Mouse (Mus musculus): Measurements from ENCODE around the gene Psmd14. TPM values are rescaled to one million over a fixed set of nuclear protein-coding genes. Genes with fewer than 3 reads are reported as not detected.

Psmd14 gene
- polyA plus RNA-seq, 1 experiment from 2014 or later = 269 TPM

- peak overlapping the region; percentile 32 for H3K4me3 ChIP-seq (ENCODE audit: low read depth, low read length)
- under 1% methylated on average over 44 of the region's 50 CpGs for WGBS
- no peaks in the 10 kb centered on the region for H3K9me3 ChIP-seq (ENCODE audit: control insufficient read depth, low read length)
- DNase-seq (ENCODE audit: low spot score, missing footprints) (peak; percentile 96), ATAC-seq (ENCODE audit: low FRiP score) (peak; percentile 80)
- peaks cover 60% of the 10 kb centered on the region for H3K27me3 ChIP-seq (ENCODE audit: control insufficient read depth, insufficient read depth, low read length)
- no peaks in the 10 kb centered on the region for H3K36me3 ChIP-seq (ENCODE audit: control insufficient read depth, insufficient read depth, low read length)
- peak overlapping the region; percentile 59 for H3K9ac ChIP-seq (ENCODE audit: low read length)
- H3K4me1 ChIP-seq (ENCODE audit: control insufficient read depth, insufficient read depth, low read length) = peaks cover 9% of the 10 kb centered on the region
- peak overlapping the region; percentile 54 for H3K4me2 ChIP-seq
- H3K27ac ChIP-seq (ENCODE audit: low read depth, low read length) = no peak overlapping the region
Measured at GRCm38 (mm10) chr2:61814548-61815473, 103.3 kb downstream of the Psmd14 start.

GRCm38 (mm10) chr2:61815583-61816313 lies 104.3 kb downstream of the Psmd14 start:
- Histone ChIP-seq H3K27ac (ENCODE audit: low read depth, low read length) (peak overlapping the region; percentile 35; the same call in 1 of the 2 replicates), H3K27me3 (ENCODE audit: control insufficient read depth, insufficient read depth, low read length) (peaks cover 51% of the 10 kb centered on the region), H3K9me3 (ENCODE audit: control insufficient read depth, low read length) (no peaks in the 10 kb centered on the region), H3K4me2 (peak overlapping the region; percentile 54), H3K9ac (ENCODE audit: low read length) (peak overlapping the region; percentile 59), H3K4me1 (ENCODE audit: control insufficient read depth, insufficient read depth, low read length) (peaks cover 9% of the 10 kb centered on the region), H3K36me3 (ENCODE audit: control insufficient read depth, insufficient read depth, low read length) (no peaks in the 10 kb centered on the region), H3K4me3 (ENCODE audit: low read depth, low read length) (peak overlapping the region; percentile 32)
- ATAC-seq (ENCODE audit: low FRiP score) (peak; percentile 69), DNase-seq (ENCODE audit: low spot score, missing footprints) (peak; percentile 96)
- 3% methylated on average over 61 of the region's 66 CpGs for WGBS

- Histone ChIP-seq H3K9me3 (ENCODE audit: control insufficient read depth, low read length) (no peaks in the 10 kb centered on the region), H3K4me1 (ENCODE audit: control insufficient read depth, insufficient read depth, low read length) (peaks cover 2% of the 10 kb centered on the region; the same call in 1 of the 2 replicates), H3K27ac (ENCODE audit: low read depth, low read length) (no peak overlapping the region), H3K4me2 (no peak overlapping the region), H3K36me3 (ENCODE audit: control insufficient read depth, insufficient read depth, low read length) (no peaks in the 10 kb centered on the region), H3K27me3 (ENCODE audit: control insufficient read depth, insufficient read depth, low read length) (peaks cover 28% of the 10 kb centered on the region), H3K4me3 (ENCODE audit: low read depth, low read length) (no peak overlapping the region), H3K9ac (ENCODE audit: low read length) (no peak overlapping the region)
- ATAC-seq (ENCODE audit: low FRiP score) = no peak
- 91% methylated on average over 1 of the region's 1 CpGs for WGBS
- DNase-seq (ENCODE audit: low spot score, missing footprints) = peak; percentile 74
Measured at GRCm38 (mm10) chr2:61818197-61818596, 106.7 kb downstream of the Psmd14 start.

GRCm38 (mm10) chr2:61820203-61820602 lies 108.7 kb downstream of the Psmd14 start:
- Histone ChIP-seq H3K27ac (ENCODE audit: low read depth, low read length) (no peak overlapping the region), H3K9me3 (ENCODE audit: control insufficient read depth, low read length) (no peaks in the 10 kb centered on the region), H3K27me3 (ENCODE audit: control insufficient read depth, insufficient read depth, low read length) (peaks cover 9% of the 10 kb centered on the region; the same call in 1 of the 2 replicates), H3K4me3 (ENCODE audit: low read depth, low read length) (no peak overlapping the region), H3K9ac (ENCODE audit: low read length) (no peak overlapping the region), H3K36me3 (ENCODE audit: control insufficient read depth, insufficient read depth, low read length) (no peaks in the 10 kb centered on the region), H3K4me1 (ENCODE audit: control insufficient read depth, insufficient read depth, low read length) (peaks cover 2% of the 10 kb centered on the region; the same call in 1 of the 2 replicates), H3K4me2 (no peak overlapping the region)
- 81% methylated on average over 4 of the region's 4 CpGs for WGBS
- no peak for ATAC-seq (ENCODE audit: low FRiP score)
- DNase-seq (ENCODE audit: low spot score, missing footprints) = peak; percentile 70

- no peak overlapping the region for H3K4me3 ChIP-seq (ENCODE audit: low read depth, low read length)
- WGBS = 89% methylated on average over 1 of the region's 1 CpGs
- H3K4me2 ChIP-seq = no peak overlapping the region
- no peaks in the 10 kb centered on the region for H3K4me1 ChIP-seq (ENCODE audit: control insufficient read depth, insufficient read depth, low read length)
- no peak overlapping the region for H3K9ac ChIP-seq (ENCODE audit: low read length)
- no peaks in the 10 kb centered on the region for H3K36me3 ChIP-seq (ENCODE audit: control insufficient read depth, insufficient read depth, low read length)
- H3K27ac ChIP-seq (ENCODE audit: low read depth, low read length) = no peak overlapping the region
- ATAC-seq (ENCODE audit: low FRiP score) (no peak), DNase-seq (ENCODE audit: low spot score, missing footprints) (peak; percentile 8)
- H3K27me3 ChIP-seq (ENCODE audit: control insufficient read depth, insufficient read depth, low read length) = no peaks in the 10 kb centered on the region
- no peaks in the 10 kb centered on the region for H3K9me3 ChIP-seq (ENCODE audit: control insufficient read depth, low read length)
Measured at GRCm38 (mm10) chr2:61823426-61824140, 112.1 kb downstream of the Psmd14 start.

- Histone ChIP-seq H3K27me3 (ENCODE audit: control insufficient read depth, insufficient read depth, low read length) (no peaks in the 10 kb centered on the region), H3K9me3 (ENCODE audit: control insufficient read depth, low read length) (no peaks in the 10 kb centered on the region), H3K36me3 (ENCODE audit: control insufficient read depth, insufficient read depth, low read length) (no peaks in the 10 kb centered on the region), H3K4me1 (ENCODE audit: control insufficient read depth, insufficient read depth, low read length) (no peaks in the 10 kb centered on the region), H3K9ac (ENCODE audit: low read length) (no peak overlapping the region), H3K4me3 (ENCODE audit: low read depth, low read length) (no peak overlapping the region), H3K27ac (ENCODE audit: low read depth, low read length) (no peak overlapping the region), H3K4me2 (no peak overlapping the region)
- no peak for ATAC-seq (ENCODE audit: low FRiP score)
- 79% methylated on average over 2 of the region's 2 CpGs for WGBS
- DNase-seq (ENCODE audit: low spot score, missing footprints) = no peak
Measured at GRCm38 (mm10) chr2:61837243-61837806, 125.8 kb downstream of the Psmd14 start.

Small RNA genes within 50 kb of the gene (microRNA-seq; reads per million reads assigned to microRNA genes)
- gene Gm22403 = not detected

Other genes starting within 250 kb of the Psmd14 start
- 38.1 and 39.4 TPM in 2 replicates for gene Tank, start 133.1 kb upstream of the Psmd14 start, polyA plus RNA-seq (2014; fragmentation: Nextera tagmentation; extraction: Ambion mirVana)
- 0.52 and 2.1 TPM in 2 replicates for gene Tbr1, start 91.2 kb downstream of the Psmd14 start, polyA plus RNA-seq (2014; fragmentation: Nextera tagmentation; extraction: Ambion mirVana)